ENCODE assay signal across 16 mouse cellular contexts in genomic region chr4:28698171-28698570, GRCm38 (mm10).
"Had no signal": no experiment of that assay in that cellular context is flagged by ENCODE, and none has a peak within 500 bp of the region (broad histone marks: within the 10 kb centered on the region; RNA-seq: fewer than 3 reads in every experiment).

No protein-coding gene starts in this region.

- DNase-seq: kidney, adult 11 months; kidney, adult 9 months; kidney, postnatal 10 days; kidney, postnatal 4 days; lung, embryonic 14.5 days; lung, postnatal 10 days; lung, postnatal 4 days; midbrain, embryonic 14.5 days; right cerebral cortex, postnatal 14 days; thymus, postnatal 4 days had no signal

- H3K36me3 ChIP-seq: limb, embryonic 15.5 days; liver, embryonic 12.5 days; midbrain, embryonic 10.5 days; neural tube, embryonic 15.5 days; stomach, embryonic 15.5 days had no signal

- H3K27me3 ChIP-seq: limb, embryonic 15.5 days; liver, embryonic 12.5 days; neural tube, embryonic 15.5 days; stomach, embryonic 15.5 days had no signal

- H3K9me3 ChIP-seq: limb, embryonic 15.5 days; liver, embryonic 12.5 days; midbrain, embryonic 10.5 days; neural tube, embryonic 15.5 days; stomach, embryonic 15.5 days had no signal

- H3K4me1 ChIP-seq: limb, embryonic 15.5 days; liver, embryonic 12.5 days; midbrain, embryonic 10.5 days; neural tube, embryonic 15.5 days; stomach, embryonic 15.5 days had no signal

- H3K4me3 ChIP-seq: limb, embryonic 15.5 days; liver, embryonic 12.5 days; midbrain, embryonic 10.5 days; myocyte; neural tube, embryonic 15.5 days; stomach, embryonic 15.5 days had no signal

- H3K27ac ChIP-seq: limb, embryonic 15.5 days; liver, embryonic 12.5 days; midbrain, embryonic 10.5 days; neural tube, embryonic 15.5 days; stomach, embryonic 15.5 days had no signal

- H3K4me2 ChIP-seq: limb, embryonic 15.5 days; liver, embryonic 12.5 days; lung, embryonic 14.5 days; neural tube, embryonic 15.5 days; stomach, embryonic 15.5 days had no signal

- H3K9ac ChIP-seq: limb, embryonic 15.5 days; liver, embryonic 12.5 days; lung, embryonic 14.5 days; neural tube, embryonic 15.5 days; stomach, embryonic 15.5 days had no signal

- ATAC-seq: liver, embryonic 12.5 days had no signal
